Mouse (Mus musculus) frontal cortex, postnatal 10 days (tissue): ENCODE results near the gene Cd47.
A peak's percentile ranks its signal among the peaks of the same experiment; 100 is the strongest.

Experiments used
- DNase-seq, 2 experiments: peaks; one replicate each; pipeline ENCODE4 v3.0.0; 2022; ENCODE audit warnings: low spot score in 2 of 2, mixed read lengths in 1 of 2

The Cd47 gene

DNA sequence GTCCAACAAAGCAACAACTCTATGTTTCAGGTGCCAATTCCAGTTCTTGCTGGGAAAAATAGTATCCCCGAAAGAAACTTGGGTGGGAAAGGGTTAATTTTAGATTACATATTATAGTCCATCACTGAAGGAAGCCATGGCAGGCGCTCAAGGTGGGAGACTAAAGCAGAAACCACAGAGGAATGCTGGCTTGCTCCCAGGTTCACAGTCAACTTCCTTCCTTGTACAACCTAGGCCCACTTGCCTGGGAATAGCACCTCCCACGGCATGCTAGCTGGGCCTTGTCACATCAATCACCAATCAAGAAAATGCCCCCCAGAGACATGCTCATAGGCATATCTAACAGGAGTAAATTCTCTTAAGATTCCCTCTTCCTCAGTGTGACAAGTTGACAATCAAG, 32.0 kb downstream of the Cd47 start:
- DNase-seq: no peak

DNA sequence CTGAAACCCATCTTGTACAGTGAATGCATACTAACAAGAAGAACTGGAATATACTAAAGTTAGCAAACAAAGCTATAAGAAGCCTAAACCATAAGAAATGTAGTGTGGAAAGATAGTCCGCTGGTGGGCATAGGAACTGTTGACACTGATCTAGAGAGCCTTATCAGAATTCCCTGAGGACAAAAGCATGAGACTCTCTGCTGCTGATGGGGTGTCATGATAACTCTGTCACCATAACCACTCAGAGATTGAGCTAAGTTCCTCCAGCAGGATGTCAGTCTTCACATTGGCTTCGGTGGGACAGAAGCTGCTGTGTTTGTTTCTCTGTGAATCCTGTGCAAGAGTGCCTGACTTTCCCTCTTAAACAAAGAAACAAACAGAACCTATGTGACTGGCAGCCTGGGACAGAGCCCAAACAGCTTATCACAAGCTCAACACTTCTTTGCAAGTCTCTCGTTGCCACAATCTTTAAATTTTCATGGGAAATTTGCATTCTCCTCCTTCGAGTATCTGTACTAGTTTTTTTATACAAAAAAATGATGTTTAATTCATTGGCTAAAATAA, 33.9 kb downstream of the Cd47 start:
- DNase-seq: no peak

DNA sequence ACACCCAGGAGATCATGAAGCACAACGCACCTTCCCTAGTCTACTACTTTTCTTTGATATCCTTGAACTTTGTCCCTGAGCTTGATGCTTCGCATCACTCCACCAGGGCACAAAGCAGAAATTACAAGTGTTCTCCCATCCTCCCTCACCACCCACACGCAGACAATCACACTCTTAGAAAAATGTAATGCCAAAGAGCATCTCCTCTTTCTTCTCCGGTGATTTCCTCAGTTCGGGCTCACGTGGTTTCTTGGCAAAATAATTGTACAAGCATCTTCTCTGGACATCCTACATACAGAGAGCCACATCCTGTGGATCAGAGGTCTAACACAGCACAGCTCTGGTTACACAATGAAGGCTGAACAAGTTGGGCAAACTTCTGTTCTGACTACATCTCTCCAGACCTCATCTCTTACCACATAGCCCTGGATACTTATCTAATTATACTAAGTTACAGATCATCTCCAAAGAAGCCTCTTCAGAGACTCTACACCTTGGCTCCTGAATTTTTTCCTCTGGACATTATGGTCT, 36.4 kb downstream of the Cd47 start:
- DNase-seq: no peak

DNA sequence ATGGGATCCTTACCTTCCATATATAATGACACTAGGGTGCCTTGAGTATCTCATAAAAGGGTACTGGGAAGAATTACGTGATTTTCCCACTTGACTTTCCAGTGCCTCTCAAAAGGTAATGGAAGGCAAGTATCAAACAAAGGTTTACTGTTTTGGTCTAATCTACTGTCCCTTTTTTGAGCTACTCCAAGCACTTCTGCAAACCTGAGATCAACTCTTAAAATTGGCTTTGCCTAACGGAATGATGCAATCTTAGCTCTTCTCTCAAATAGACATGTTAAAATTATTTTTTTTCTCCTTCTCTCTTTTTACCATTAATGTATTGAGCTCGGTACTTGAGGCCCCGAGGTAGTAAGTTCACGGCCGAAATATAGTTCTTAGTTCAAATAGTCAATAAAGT, 38.6 kb downstream of the Cd47 start:
- no peak for DNase-seq

DNA sequence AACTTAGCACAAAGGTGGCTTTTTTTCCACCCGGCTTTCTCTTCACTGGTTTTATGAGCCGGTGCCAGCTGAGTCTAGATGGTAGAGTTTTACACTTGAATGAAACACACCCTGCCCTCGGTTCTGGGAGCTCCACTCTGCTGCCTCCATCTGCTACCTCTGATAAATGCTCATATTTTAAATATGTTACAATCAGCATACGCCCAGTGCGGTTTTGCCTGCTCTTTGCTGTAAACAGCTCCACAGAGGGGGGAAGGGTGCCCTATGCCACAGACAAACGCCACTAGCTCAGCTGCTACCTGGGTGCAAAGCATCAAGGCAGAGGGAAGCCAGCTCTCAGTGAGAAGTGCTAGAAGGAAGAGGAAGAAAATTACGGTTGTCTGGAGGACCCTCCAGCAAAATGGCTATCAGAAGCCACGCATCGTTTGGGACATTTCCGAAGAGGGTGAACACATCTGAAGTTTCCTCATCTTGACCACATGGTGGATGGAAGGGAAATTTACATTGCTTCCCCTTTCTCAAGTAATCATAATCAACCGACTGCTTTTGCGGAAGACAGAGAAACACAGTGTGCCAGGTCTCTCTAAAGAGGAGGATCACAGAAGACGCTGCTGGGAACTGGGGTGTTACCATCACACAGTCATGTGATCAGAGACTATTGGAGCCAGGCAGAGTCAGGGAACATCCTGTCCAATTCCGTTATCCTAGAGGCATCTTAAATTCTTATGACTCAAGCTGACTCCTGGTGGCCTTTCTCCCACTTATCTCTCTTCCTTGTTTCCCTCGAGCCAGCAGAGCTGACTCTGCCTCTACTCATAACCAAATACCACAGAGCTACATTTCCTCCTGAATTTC, 39.6 kb downstream of the Cd47 start:
- DNase-seq: no peak

DNA sequence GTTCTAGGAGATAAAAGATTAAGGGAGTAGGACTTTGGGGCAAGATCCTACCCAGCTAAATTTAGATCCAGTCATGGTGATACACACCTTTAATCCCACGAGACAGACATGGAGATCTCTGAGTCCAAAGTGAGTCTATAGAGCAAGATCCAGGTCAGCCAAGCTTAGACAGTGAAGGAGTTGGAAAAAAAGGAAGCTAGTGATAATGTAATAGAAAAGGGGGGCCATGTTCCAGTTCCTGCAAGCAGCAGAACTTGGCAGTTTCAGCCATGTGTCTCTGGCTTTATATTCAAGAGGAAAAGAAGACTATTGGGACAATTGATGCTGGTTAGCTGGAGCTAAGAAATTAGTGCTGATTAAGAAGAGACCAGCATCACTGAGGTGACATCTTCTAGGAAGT, 43.4 kb downstream of the Cd47 start:
- no peak for DNase-seq

DNA sequence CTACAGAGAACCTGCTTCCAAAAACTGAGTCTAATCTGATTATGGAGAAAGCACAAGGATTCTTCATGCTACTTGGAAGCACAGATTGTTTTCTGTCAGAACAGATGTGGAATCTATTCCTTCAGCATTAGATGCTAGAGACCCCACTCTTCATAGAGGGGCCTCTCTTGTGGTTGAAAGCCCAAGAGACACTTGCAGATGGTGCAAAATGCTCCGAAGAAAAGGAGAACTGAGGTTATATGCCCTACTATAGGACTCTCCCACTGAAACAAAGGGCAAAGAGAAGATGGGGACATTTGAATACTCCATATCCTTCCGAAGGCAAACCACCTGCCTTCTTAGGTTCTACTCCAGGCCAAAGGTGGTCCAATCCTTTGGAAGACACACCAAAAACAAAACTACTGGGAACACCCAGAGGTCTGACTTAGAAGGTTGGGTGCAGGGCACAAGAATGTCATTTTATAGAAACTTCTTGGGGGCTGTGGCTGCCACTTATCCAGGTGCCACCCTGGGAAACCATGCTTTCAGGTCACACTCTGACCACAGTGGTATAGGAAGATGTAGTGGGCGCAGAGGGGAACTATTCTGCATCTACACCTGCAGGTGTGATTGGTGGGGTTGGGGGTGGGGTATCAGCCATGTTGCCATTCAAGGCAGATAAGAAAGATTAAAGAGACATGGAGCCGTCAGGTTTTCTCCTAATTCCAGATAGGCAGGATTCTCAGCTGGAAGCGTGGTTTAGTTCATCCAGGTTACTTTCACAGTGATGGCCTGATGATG, 47.1 kb downstream of the Cd47 start:
- DNase-seq: no peak

DNA sequence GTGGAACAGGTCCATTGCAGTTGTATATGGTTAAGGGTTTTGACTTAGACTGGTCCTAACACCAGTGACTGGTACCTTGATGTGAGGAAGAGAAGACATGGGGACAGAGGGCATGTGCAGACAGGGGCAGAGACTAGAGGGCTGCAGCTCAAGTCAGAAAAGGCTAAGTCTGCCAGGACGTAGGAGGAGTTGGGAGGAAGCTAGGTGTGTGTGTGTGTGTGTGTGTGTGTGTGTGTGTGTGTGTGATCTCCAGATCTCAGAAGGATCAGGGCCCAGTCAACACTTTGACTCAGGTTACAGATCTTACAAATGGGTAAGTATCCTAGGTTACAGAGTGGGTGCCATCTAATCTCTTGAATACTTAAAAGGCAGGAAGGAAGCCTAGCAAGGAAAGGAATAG, 48.3 kb downstream of the Cd47 start:
- DNase-seq: no peak

DNA sequence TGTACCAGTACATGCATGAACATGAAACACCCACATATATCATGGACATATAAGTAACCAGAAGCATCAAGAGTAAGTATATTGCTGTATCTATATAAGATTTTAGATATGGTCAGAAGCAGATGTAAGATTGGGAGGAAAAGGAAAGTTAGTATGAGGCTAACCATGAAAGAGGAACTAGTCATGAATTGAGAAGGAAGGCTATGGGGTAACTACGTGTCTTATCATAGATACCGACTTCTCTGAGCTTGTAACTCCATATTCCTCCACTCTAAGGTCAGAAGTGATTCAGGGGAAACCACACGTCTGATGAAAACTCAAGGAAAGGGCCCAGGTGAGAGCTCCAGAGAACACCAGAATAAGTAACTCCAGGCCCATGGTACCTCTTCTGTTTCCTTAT, 52.6 kb downstream of the Cd47 start:
- no peak for DNase-seq

DNA sequence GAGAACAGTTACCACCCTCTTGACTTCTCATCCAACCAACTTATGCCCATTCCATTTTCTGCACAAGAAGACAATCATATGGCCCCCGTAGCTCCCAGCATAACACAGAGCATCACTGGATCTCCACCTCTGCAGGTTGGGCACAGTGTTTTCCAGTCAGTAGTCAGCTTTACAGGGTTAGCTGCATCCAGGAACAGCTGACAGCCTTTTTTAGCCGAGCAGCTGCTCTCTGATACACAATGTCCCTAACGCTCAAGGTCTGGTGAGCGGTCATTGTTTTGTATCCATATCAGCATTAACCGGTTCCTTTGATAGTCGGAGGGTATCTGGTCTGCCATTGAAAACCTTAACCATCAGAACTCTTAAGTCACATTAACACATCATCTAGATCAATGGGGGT, 53.3 kb downstream of the Cd47 start:
- no peak for DNase-seq

DNA sequence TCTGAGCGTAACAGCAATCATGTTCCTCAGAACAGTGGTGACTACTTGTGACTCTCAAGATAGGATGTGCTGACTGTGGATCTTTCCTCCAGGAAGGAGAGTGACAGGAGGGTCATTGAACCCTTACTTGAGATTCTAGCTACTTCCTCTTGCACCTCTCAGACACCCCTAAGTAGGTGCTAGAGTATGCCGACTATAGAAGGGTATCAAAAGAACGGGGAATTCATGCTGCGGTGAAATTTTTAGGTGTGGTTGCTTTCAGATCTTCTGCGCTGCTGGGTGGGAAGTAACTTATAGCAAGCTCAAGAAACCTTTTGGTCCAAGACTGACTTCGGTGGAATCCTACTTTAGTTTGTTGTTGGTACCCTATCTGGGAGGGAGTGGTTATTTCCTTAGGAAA, 53.9 kb downstream of the Cd47 start:
- no peak for DNase-seq

DNA sequence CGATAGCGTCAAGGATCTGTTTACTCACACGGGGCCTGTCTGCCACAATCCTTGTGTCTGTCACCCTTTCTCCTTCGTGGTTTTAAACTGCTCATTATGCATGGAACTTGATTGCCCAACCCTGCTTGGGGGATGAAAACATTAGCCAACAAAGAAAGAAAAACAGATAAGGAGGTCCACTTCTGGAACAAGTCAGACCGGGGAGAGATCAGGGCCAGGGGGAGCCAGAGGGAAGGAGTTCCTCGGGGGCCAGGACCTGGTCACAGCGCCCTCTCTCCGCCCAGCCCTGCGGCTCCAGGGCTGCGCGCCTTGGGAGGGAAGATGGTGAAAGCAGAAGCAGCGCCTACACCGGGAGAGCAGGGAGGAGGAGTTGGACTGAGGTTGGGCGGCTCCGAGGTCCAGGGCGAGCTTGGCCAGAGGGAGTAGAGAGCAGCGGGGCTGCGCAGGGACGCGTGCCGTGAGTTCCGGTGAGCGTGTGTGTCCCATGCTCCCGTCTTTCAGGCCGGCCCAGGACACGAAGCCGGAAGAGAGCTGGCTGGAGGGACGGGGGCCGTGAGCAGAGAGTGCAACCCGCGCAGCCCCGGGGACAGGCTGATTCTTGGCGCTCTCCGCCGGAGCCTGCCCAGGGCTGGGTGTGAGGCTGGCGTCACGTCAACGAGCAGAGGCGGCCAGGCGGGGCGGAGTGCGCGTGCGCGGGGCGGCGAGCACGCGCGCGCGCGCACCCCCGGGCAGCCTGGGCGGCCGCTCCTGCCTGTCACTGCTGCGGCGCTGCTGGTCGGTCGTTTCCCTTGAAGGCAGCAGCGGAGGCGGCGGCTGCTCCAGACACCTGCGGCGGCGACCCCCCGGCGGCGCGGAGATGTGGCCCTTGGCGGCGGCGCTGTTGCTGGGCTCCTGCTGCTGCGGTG, 54.9 kb downstream of the Cd47 start:
- DNase-seq: peak; percentile 83 to 90

DNA sequence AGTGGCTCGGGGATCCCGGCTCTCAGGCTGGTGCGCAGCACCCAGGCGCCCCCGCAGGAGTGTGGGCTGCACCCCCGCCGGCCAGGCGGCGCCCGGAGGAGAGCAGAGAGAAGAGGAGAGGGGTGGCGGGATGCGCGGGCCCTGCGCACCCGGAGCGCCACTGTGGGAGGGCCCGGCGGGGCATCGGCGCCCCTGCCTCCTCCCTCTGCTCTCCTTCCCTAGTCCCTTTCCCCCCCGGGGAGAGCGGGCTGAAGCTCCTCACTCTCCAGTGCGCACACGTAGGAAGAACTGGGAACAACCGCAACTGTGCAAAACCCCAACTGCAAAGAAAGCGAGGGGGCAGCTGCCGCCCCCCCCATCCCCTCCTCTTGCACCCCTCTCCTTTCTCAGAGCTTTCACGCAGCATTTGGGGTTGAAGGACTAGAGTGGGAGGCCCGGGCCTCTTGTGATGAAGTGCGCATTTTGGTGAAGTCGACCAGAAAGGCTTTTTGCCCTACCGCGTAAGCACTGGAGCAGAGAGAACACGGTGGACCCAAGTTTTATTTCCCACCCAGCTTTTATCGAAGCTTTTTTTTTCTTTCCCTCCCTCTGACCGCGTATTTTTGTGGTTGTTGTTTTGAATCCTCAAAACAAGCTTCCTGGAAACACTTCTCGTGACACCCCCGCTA, 55.6 kb downstream of the Cd47 start:
- no peak for DNase-seq

DNA sequence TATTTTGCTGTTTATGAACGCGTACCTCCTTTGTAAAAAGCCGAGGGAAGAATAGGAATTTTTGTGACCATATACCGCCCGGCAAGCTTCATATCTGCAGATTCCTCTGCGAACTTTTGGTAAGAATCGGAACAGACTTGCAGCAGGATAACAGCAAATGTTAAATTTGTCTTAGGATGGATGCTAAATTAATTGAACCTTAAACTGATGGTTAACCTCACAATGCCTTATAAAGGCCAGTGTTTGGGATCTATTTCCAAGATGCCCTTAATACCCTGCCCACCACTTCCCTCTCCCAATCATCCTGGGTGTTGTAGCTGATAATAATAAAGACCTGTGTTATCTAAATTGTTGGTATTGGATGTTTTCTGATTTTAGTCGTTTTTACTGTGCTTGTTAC, 56.3 kb downstream of the Cd47 start:
- DNase-seq: no peak

DNA sequence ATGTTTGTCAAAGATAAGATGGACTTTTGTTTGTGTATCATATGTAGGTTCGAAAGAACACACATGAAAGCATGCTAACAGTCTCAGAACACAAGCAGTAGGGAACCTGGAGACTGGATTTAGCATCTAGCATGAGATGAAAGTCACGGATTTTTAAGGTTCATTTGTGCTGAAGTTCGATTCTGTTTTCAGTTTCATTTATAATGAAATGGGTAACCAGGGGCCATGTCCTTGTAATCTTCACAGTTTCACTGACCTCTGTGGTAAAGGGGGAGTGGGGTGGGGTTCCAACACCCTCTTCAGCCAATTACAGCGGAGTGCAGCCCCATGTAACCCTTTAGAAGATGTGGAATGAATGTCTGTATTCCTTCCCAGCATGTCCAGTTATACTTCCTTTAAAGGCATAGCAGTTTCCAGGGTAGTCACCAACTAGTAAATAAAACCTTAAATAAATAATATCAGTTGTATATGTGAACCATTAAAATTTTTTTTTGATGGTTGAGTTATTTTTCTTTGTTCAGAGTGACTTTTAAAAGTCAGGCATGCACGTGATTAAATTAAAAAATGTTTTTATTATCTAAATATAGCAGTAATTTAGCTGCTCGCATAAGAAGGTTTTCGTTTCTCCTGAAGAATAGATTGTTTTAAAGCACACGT, 57.3 kb downstream of the Cd47 start:
- DNase-seq: no peak

DNA sequence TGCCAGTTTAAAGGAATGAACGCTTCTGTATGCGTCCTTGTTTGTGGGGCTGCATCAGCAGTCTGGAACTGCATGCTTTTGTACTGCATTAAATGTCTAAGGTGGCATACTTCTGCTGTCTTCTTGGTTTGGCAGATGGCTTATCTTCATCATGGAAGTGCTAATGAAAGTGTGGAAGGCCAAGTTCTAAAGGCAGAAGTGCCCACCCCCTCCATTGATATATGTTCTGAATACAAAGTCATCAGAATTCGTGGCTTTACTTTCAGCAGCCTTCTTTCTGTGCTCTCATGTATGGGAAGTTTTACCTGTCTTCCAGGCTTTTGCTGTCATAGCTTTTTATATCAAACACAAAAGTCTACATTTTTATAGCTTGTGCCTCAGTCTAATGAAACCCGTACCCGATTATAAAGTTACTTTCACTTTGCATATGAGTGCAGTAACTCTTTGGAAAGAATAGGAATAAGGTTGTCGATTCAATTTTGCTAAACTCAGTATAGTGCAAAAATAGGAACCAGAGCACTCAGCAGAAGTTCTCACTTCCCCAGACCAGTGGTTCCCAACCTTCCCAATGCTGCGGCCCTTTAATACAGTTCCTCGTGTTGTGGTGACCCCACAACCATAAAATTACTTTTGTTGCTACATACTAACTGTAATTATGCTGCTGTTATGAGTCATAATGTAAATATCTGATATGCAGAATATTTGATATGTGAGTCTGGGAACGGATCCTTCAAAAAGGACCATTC, 58.0 kb downstream of the Cd47 start:
- DNase-seq: no peak

DNA sequence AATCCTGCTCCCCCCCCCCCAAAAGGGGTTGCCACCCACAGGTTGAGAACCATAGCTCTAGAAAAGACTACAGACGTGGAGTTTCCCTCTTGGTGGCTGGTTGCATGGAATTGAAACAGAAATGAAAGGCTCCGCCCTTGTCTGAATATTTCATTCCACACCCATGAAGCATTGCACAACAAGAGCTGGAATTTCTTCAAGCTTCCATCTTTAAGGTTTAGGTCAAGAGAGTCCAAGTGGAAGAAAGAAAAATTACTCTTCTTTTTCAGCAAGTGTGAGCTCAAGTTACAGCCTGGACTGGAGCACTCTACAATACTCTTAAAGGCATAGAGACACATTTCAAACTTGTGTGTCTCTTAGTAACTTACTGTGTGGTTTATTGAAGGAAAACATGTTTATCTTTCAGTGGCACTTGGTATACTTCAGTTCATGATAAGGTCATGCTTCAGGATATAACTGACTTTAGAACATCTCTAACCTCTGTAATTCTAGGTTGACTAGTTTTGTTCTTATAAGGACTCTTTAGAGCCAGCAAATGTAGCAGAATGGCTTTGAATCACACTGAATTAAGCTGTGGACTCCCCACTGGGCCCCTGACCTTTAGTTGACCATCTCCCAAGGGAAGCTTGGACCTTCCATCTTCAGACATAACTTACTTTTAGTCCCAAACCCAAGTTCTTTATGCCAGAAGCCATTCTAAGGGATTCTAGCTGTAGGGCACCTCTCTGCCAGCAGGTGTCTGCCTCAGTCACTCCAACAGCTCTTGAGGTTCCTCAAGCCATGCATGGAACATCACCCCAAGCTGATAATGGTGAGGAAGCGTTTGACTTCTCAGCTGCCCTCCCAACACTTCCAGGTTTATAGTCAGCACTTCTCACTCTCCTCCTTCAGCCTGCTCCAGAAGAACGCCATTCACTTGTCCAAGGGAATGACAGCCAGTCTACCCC, 58.8 kb downstream of the Cd47 start:
- DNase-seq: no peak

DNA sequence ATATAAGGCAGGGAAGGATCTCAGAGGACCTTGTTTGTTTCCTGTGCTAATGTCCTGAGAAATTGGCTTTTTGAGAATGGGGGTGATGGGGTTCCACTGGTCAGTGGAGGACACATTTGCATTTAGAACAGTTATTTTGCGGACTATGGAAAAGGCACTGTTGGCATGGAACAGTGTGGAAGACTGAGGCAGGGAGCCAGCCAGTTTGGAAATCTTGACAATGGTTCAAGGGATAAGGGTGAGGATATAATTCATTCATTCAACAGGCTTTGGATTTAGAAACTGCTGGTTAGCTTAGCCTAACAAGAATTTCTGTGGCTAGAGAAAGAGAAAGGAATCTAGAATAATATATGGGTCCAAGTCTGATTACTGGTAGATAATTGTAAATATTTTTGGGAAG, 61.7 kb downstream of the Cd47 start:
- no peak for DNase-seq

DNA sequence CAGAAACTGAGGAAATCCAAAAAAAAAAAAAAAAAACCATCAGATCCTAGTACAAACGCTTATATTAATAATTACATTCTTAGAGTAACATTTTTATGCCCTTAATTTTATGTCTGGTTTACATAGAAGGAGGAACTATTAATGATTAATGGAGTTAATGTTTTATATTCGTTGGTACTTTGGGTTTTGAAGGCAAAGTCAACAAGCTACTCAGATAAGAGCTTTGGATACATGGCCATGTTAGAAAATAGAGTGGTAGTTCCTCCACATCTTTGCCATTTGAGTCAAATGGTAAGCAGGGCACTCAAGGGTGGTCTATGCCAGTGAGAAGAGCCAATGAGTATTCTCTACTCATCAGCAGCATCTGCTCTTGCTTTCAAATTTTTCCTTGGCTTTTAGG, 66.3 kb downstream of the Cd47 start:
- no peak for DNase-seq
